11 mouse cellular contexts compared by ENCODE assay signal in genomic region chr2:145370795-145371194, GRCm38 (mm10).
DNase-seq lines count a peak whose midpoint lies in the region; TF ChIP-seq lines count a peak whose summit lies in the region.
"Had no signal": no experiment of that assay in that cellular context is flagged by ENCODE, and none has a peak within 500 bp of the region (broad histone marks: within the 10 kb centered on the region; RNA-seq: fewer than 3 reads in every experiment).

No protein-coding gene starts in this region.

- H3K27ac ChIP-seq in left cerebral cortex, adult 2 months: no peak overlapping the region

- intact Hi-C loops in left cerebral cortex, adult 2 months (cut with DNase I): no loop called here

- H3K4me3 ChIP-seq in left cerebral cortex, adult 2 months: no peak overlapping the region

- DNase-seq in adrenal gland, adult (ENCODE audit: inconsistent age in 2 of 2, low spot score in 1 of 2): peak; percentile 19 to 85
- no peak for DNase-seq in adrenal gland, postnatal 25 days
- peak; percentile 5 for DNase-seq in NIH3T3 (ENCODE audit: low read depth)
- DNase-seq in kidney, adult 8-10 months: peak; percentile 5 to 29
- DNase-seq in lung, postnatal 14 days: peak; percentile 14
- DNase-seq in embryo, embryonic 11 days: no peak
- no peak for DNase-seq in left cerebral cortex, adult 2 months (ENCODE audit: extremely low spot score in 1 of 2, low spot score in 2 of 2)
- DNase-seq in left cerebral cortex, adult 11 months (ENCODE audit: low spot score): no peak
- DNase-seq: cerebellum, adult 2 months; layer of hippocampus, adult 9-11 months; right cerebral cortex, postnatal 4 days had no signal

- no peak for TF ChIP-seq CTCF in left cerebral cortex, adult 2 months (IDR thresholded peaks at IDR 0.05)

Comparison
In these comparisons a context has a peak if more than half of its experiments do, and no peak if none do; other contexts are left out.
1. DNase-seq: peak in adrenal gland, adult (2 of 2), NIH3T3 (single experiment), kidney, adult 8-10 months (2 of 2) and lung, postnatal 14 days (single experiment); none in adrenal gland, postnatal 25 days (single experiment), embryo, embryonic 11 days (single experiment), left cerebral cortex, adult 2 months (0 of 2) and left cerebral cortex, adult 11 months (single experiment).